Mouse (Mus musculus) gastrocnemius, postnatal 36 days (tissue): ENCODE measurements around the gene Trak1. TPM values are rescaled to one million over a fixed set of nuclear protein-coding genes. Genes with fewer than 3 reads are reported as not detected.
"Not testable (repeated sequence)": the region's sequence is repeated elsewhere in the genome, so short reads cannot be mapped to it uniquely, and the experiment has no call there.

Source experiments
- DNase-seq, 2 experiments: peaks; one replicate each; pipeline ENCODE4 v3.0.0; 2022
- intact Hi-C: fragments of 180-260 bp; cut with DNase I; formaldehyde crosslinking; loops from one replicate; pipeline ENCODE4 v1.15.1; 2025
- total RNA-seq, 2 experiments: library from RNA; stranded (reverse); gene quantifications; 2 replicates each; pipeline ENCODE4 v1.2.3; 2021

Gene Trak1
- total RNA-seq, 2 experiments from 2014 or later, result 182 to 188 TPM

DNA sequence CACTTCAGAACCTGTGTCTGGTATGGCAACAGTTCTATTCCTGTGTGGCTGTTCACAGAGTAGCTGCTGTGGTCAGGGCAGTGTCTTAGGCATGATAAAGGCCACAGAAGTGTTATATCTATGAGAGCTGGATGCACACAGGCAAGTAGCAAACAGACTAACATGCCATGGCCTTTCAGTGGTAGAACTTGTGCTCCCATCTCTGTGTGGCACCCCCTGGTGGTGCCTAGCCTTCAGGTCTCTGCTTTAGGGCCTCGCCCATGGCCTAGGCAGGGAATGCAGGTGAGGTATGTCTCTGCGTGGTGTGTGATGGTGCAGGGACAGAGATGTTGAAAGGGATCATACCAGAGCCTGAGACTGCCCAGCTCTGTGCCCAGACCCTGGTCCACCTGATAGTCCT, 148.1 kb downstream of the Trak1 start:
- intact Hi-C loops, result no loop called here
- DNase-seq, result no peak

DNA sequence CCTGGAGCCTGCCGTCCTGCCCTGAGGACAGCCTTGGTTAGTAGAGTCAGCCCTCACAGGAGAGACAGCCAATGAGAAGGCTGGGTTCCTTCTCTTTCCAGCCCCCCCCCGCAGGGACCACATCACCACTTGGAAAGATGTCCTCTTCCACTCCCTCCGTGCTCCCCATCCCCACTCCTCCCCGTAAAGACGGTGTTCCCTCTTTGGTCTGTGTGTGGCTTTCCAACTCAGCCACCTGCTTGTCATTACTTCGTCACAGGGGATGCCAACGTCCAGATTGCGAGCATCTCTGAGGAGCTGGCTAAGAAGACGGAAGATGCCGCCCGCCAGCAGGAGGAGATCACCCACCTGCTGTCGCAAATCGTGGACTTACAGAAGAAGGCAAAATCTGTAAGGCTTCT, 149.1 kb downstream of the Trak1 start:
- intact Hi-C loops, result no loop called here

GRCm38 (mm10) chr9:121452342-121452942, 155.1 kb downstream of the Trak1 start:
- not testable (repeated sequence) for DNase-seq
- intact Hi-C loops, result loop anchor here (10.0 kb wide), 1 partner anchor 178 kb away; the partner anchor contains the start of gene Ulk4

More for the DNA sequence above, 149.1 kb downstream of the Trak1 start:
- DNase-seq, result no peak

DNA sequence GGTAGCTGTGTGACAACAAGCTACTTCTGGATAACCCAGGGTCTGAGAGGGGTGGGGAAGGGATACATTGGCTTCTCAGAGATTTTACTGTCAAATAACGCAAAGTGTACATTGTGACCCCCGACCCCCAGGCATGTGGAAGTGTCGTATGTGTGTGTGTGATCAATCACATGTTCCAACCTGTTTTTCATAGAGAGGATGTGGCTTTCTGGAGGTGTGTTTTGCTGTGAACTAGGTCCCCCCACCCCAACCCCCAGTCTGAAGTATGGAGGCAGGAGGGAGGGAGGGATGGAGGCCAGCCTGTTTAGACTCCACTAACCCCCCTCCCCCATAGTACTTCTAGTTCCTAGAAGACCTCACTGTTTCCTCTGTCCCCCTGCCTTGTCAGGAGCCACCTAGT, 157.6 kb downstream of the Trak1 start:
- intact Hi-C loops, result loop anchor here (10.0 kb wide), 1 partner anchor 180 kb away; the partner anchor contains the start of gene Ulk4
- DNase-seq, result no peak

- intact Hi-C loops, result loop anchor here (10.0 kb wide), 1 partner anchor 182 kb away; the partner anchor contains the start of gene Ulk4
- no peak for DNase-seq
Observed at GRCm38 (mm10) chr9:121456739-121457515, 159.6 kb downstream of the Trak1 start.

DNA sequence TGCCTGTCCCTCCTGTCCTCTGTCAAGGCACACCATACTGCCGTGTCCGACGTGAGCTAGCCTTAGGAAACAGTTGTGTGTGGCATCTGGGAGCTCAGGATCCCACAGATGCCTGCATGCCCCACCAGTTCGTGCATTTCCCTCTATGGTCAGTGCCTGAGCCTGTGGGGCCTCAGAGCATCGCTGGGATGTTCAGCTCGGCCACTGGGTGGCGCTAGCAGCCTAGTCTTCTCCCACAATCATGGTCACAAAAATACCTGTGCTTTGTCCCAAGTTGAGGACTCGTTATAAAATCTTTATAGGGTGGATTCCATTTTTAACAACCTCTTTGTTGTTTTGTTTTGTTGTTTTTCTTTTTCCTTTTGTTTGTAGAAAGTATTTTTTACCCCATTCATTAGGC, 161.2 kb downstream of the Trak1 start:
- DNase-seq, result no peak
- intact Hi-C loops, result loop anchor here (10.0 kb wide), 1 partner anchor 184 kb away; the partner anchor contains the start of gene Ulk4

DNA sequence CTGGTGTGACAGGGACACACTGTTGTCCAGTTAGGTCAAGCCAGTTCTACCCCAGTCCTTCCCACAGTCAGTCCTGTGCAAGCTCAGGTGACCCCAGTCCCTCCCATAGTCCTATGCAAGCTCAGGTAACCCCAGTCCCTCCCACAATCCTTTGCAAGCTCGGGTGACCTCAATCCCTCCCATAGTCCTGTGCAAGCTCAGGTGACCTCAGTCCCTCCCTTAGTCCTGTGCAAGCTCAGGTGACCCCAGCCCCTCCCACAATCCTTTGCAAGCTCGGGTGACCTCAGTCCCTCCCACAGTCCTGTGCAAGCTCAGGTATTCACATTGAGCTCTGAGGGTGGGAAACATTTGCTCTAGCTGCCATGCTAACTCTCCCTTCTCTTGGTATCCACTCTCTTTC, 162.6 kb downstream of the Trak1 start:
- intact Hi-C loops, result loop anchor here (10.0 kb wide), 1 partner anchor 185 kb away; the partner anchor contains the start of gene Ulk4

GRCm38 (mm10) chr9:121460527-121460926, 163.2 kb downstream of the Trak1 start:
- DNase-seq, result no peak
- intact Hi-C loops, result no loop called here

More for the DNA sequence above, 162.6 kb downstream of the Trak1 start:
- DNase-seq, result no peak

DNA sequence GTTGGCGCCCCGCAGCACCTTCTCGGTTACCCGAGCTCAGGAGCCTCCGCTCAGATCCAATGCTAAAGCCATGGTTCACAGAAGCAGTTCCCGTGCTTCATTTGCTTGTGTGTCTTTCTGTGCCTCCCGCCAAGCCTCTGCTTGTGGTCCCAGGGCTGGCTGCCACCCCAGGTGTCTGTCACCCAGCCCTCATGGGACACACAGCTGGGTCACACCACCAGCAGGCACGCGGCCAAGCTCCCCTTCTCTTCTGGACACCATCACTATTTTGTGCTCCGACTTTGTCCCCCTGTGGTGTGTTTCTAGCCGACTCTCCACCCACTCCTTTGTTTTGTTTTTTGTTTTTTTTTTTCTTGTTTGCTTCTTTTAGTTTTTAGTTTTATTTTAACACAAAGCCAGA, 170.2 kb downstream of the Trak1 start:
- intact Hi-C loops, result no loop called here
- no peak for DNase-seq

- intact Hi-C loops, result no loop called here
Observed at GRCm38 (mm10) chr9:121469711-121470110, 172.4 kb downstream of the Trak1 start.

GRCm38 (mm10) chr9:121474771-121475170, 177.5 kb downstream of the Trak1 start:
- DNase-seq, result no peak
- intact Hi-C loops, result loop anchor here (5.0 kb wide), 1 partner anchor 203 kb away; no protein-coding TSS in a partner anchor

More at GRCm38 (mm10) chr9:121469711-121470110, 172.4 kb downstream of the Trak1 start:
- DNase-seq, result no peak

GRCm38 (mm10) chr9:121475488-121476452, 178.5 kb downstream of the Trak1 start:
- no peak for DNase-seq
- intact Hi-C loops, result loop anchor here (5.0 kb wide), 1 partner anchor 202 kb away; no protein-coding TSS in a partner anchor

GRCm38 (mm10) chr9:121477305-121477911, 180.1 kb downstream of the Trak1 start:
- peak; percentile 55 to 56 for DNase-seq
- intact Hi-C loops, result loop anchor here (5.0 kb wide), 1 partner anchor 200 kb away; no protein-coding TSS in a partner anchor

DNA sequence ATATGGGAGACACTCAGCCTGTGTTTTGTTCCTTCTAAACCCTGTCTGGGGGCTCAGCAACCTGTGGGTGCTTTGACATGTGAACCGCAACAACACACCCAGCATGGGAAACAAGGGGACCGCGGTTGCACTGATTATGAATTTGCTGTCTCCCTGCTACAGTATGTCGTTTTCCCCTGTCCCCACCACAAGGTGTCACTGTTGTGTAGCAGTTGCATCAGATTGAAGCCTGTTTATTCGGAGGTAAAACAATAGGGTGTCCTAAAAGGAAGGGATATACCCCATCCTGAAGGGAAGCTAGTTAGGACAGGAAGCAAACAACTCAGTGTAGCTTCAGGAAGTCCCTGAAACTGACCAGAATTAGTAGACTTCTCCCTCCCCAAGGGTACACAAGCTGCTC, 182.2 kb downstream of the Trak1 start:
- intact Hi-C loops, result loop anchor here (1.0 to 5.0 kb wide), 2 partner anchors 126 to 198 kb away; no protein-coding TSS in a partner anchor
- peak in 1 of 2 experiments; percentile 54 for DNase-seq

- no peak for DNase-seq
- intact Hi-C loops, result no loop called here
Observed at GRCm38 (mm10) chr9:121487216-121487615, 189.9 kb downstream of the Trak1 start.

- intact Hi-C loops, result no loop called here
- DNase-seq, result no peak
Observed at GRCm38 (mm10) chr9:121491592-121492240, 194.4 kb downstream of the Trak1 start.

DNA sequence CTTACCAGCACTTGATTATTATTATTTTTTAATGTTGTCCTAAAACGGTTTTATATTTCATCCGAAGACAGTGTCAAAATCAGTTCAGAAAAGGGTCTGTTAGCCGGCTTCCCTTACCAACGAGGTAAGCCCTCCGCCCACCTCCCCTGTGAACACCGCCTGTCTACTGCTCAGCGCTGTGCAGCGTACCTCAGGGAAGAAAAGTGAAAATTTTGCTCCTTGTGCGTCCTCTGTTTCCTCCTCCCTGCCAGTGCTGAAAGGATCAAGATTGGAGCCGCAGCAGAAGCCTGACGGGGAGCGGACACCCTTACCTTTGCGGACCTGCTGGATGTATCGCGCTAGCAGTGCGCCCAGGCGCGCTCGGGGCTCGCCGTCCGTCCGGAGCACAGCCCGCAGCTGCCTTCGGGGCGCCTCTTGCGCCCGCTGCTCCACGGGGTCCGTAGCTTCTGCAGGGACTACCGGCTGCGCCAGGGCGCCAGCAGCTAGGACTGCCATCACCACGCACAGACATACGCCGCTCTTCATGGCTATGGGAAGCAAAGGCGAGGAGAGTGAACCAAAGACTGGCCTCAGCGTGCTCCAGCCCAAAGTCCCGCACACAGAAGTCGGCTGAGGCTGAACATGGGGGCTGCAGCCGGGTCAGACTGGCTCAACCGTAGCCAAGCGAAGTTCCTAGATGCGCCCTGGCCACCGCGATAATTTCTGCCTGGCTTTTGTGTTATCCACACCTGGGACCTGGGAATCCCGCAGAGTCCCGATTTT, 196.9 kb downstream of the Trak1 start:
- intact Hi-C loops, result no loop called here
- no peak for DNase-seq

DNA sequence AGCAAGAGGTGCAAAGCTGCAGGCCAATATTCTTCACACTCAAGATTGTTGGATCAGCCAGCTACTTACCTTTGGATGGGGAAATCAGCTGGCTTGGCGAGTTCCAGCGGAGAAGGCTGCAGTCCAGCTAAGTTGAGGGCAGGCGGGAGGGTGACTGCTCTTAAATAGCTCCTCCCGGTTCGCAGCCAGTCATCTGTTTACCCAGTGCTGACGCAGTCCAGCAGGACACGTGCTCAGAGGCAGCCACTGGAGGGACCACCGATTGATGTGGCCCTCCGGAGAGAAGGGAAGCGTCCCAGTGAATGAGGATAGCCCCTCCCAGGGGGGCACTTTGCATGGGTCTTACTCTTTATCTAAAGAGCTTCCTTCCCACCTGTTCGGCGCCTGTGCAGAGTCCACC, 198.2 kb downstream of the Trak1 start, which contains the start of gene Cck:
Gene Cck, minus strand, starts transcription at position 166 of the 400 bp plus-strand sequence.
- DNase-seq, result peak in 1 of 2 experiments; percentile 28
- intact Hi-C loops, result no loop called here
